Mouse (Mus musculus): ENCODE data around the gene Ttc3. TPM values are rescaled to one million over a fixed set of nuclear protein-coding genes. Genes with fewer than 3 reads are reported as not detected.
A peak's percentile ranks its signal among the peaks of the same experiment; 100 is the strongest.

The Ttc3 gene
- total and polyA plus RNA-seq, 2 experiments from 2014 or later, result 1,211 to 1,271 TPM

DNA sequence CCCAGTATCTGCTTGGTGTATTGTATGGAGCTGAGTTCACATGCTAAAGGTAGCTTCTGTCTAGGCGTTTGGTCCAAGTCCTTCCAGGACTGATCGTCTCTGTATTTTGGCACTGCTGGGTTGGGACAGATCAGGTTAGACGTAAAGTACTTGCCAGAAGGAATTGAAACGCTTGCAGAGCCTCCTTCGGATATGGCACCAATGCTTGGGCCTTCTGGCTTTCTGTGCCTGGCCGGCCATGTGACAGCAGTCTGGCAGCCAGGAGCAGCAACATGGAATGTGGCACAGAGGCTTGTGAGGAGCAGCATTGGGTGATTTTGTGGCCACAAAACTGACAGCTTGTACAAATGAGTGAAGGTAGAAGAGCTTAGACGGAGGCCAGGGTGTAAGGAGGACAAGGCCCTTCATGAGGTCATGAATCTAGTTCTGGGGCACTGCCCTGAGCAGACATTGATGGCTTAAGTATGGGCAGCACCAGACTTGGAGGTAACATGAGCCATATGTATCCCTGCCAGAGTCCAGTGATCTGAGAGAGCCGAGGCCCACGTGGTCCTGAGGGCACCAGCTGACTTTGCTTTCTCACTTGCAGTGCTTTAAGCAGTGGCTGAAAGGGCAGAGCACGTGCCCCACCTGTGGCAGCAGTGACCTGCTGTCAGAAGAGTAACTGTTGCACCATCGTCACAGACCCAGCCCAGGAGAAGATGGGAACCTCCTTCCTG lies 97.1 kb downstream of the Ttc3 start:
- H3K4me2 ChIP-seq (ENCODE audit: low read depth, low read length, poor library complexity, severe bottlenecking), result no peak overlapping the region
- WGBS, result 90% methylated on average over 11 of the region's 11 CpGs
- H3K4me3 ChIP-seq (ENCODE audit: low read depth, low read length), result no peak overlapping the region
- H3K27ac ChIP-seq (ENCODE audit: low read depth, low read length), result no peak overlapping the region
- no peaks in the 10 kb centered on the region for H3K4me1 ChIP-seq (ENCODE audit: insufficient read depth, low read length)
- no peaks in the 10 kb centered on the region for H3K9me3 ChIP-seq (ENCODE audit: low read length)
- DNase-seq (ENCODE audit: low spot score) (no peak), ATAC-seq (ENCODE audit: low FRiP score) (no peak)
- H3K27me3 ChIP-seq (ENCODE audit: insufficient read depth, low read length), result no peaks in the 10 kb centered on the region
- peaks cover 70% of the 10 kb centered on the region for H3K36me3 ChIP-seq (ENCODE audit: insufficient read depth, low read length)
- TF ChIP-seq CTCF (IDR thresholded peaks at IDR 0.05), result no peak
- H3K9ac ChIP-seq (replicated peaks; ENCODE audit: low read length, poor library complexity, severe bottlenecking), result no peak overlapping the region

DNA sequence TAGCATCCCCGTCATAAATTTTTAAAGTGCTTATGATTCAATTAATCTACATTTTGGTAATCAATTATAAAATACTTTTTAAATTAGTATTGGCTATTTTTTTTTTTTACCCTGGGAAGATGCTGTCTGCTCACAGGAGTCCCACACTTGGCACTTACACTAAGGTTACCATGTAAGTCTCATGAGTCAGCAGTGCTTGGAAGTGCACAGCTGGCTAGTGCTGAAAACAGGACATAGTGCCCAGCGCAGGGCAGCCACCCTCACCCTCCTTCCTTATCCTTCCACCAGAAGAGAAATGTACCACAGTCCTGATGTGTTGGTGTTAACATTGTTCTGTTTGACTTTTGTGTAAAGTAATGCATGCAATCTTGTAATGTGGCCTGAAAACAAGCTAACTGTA lies 98.0 kb downstream of the Ttc3 start:
- Histone ChIP-seq H3K9ac (replicated peaks; ENCODE audit: low read length, poor library complexity, severe bottlenecking) (no peak overlapping the region), H3K27ac (ENCODE audit: low read depth, low read length) (no peak overlapping the region), H3K4me2 (ENCODE audit: low read depth, low read length, poor library complexity, severe bottlenecking) (no peak overlapping the region), H3K27me3 (ENCODE audit: insufficient read depth, low read length) (no peaks in the 10 kb centered on the region), H3K9me3 (ENCODE audit: low read length) (no peaks in the 10 kb centered on the region), H3K36me3 (ENCODE audit: insufficient read depth, low read length) (peaks cover 62% of the 10 kb centered on the region), H3K4me3 (ENCODE audit: low read depth, low read length) (no peak overlapping the region), H3K4me1 (ENCODE audit: insufficient read depth, low read length) (no peaks in the 10 kb centered on the region)
- 96% methylated on average over 2 of the region's 2 CpGs for WGBS
- DNase-seq (ENCODE audit: low spot score), result no peak
- ATAC-seq (ENCODE audit: low FRiP score), result no peak
- TF ChIP-seq CTCF (IDR thresholded peaks at IDR 0.05), result no peak

DNA sequence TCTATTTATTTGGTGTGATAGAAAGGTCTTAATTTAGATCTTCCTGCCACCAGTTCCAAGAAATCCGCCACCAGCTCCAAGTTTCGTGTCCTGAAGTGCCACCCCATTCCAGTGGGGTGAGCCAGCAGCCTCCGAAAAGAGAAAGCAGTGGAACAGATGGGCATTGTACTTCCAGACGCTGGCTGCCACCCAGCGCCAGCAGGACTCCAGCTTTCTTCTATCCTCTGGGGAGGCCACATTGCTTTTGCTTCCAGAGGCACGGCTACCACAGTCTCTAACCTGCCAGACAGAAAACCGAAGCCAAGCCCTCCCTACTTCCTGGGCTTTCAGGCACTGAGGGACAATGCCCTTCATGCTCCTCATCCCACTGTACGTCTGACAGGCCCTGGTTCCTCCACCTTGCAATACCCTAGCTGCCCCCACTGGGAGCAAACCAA lies 102.1 kb downstream of the Ttc3 start:
- TF ChIP-seq CTCF (IDR thresholded peaks at IDR 0.05), result peak; percentile 23
- H3K9ac ChIP-seq (replicated peaks; ENCODE audit: low read length, poor library complexity, severe bottlenecking), result no peak overlapping the region
- H3K36me3 ChIP-seq (ENCODE audit: insufficient read depth, low read length), result peaks cover 31% of the 10 kb centered on the region
- no peaks in the 10 kb centered on the region for H3K4me1 ChIP-seq (ENCODE audit: insufficient read depth, low read length)
- H3K27me3 ChIP-seq (ENCODE audit: insufficient read depth, low read length), result no peaks in the 10 kb centered on the region
- DNase-seq (ENCODE audit: low spot score), result peak; percentile 93
- WGBS, result 32% methylated on average over 8 of the region's 8 CpGs
- no peaks in the 10 kb centered on the region for H3K9me3 ChIP-seq (ENCODE audit: low read length)
- peak; percentile 74 for ATAC-seq (ENCODE audit: low FRiP score)
- H3K4me2 ChIP-seq (ENCODE audit: low read depth, low read length, poor library complexity, severe bottlenecking), result no peak overlapping the region
- H3K4me3 ChIP-seq (ENCODE audit: low read depth, low read length), result no peak overlapping the region
- peak overlapping the region; percentile 71 for H3K27ac ChIP-seq (ENCODE audit: low read depth, low read length)

- H3K9ac ChIP-seq (replicated peaks; ENCODE audit: low read length, poor library complexity, severe bottlenecking), result no peak overlapping the region
- H3K9me3 ChIP-seq (ENCODE audit: low read length), result no peaks in the 10 kb centered on the region
- no peak overlapping the region for H3K4me3 ChIP-seq (ENCODE audit: low read depth, low read length)
- H3K27ac ChIP-seq (ENCODE audit: low read depth, low read length), result peak overlapping the region; percentile 71
- no peaks in the 10 kb centered on the region for H3K4me1 ChIP-seq (ENCODE audit: insufficient read depth, low read length)
- no peak for TF ChIP-seq CTCF (IDR thresholded peaks at IDR 0.05)
- ATAC-seq (ENCODE audit: low FRiP score) (peak; percentile 82), DNase-seq (ENCODE audit: low spot score) (peak; percentile 82)
- peaks cover 23% of the 10 kb centered on the region for H3K36me3 ChIP-seq (ENCODE audit: insufficient read depth, low read length)
- no peaks in the 10 kb centered on the region for H3K27me3 ChIP-seq (ENCODE audit: insufficient read depth, low read length)
- WGBS, result 62% methylated on average over 11 of the region's 11 CpGs
- H3K4me2 ChIP-seq (ENCODE audit: low read depth, low read length, poor library complexity, severe bottlenecking), result no peak overlapping the region
Observed at GRCm38 (mm10) chr16:94473086-94473822, 102.8 kb downstream of the Ttc3 start.

DNA sequence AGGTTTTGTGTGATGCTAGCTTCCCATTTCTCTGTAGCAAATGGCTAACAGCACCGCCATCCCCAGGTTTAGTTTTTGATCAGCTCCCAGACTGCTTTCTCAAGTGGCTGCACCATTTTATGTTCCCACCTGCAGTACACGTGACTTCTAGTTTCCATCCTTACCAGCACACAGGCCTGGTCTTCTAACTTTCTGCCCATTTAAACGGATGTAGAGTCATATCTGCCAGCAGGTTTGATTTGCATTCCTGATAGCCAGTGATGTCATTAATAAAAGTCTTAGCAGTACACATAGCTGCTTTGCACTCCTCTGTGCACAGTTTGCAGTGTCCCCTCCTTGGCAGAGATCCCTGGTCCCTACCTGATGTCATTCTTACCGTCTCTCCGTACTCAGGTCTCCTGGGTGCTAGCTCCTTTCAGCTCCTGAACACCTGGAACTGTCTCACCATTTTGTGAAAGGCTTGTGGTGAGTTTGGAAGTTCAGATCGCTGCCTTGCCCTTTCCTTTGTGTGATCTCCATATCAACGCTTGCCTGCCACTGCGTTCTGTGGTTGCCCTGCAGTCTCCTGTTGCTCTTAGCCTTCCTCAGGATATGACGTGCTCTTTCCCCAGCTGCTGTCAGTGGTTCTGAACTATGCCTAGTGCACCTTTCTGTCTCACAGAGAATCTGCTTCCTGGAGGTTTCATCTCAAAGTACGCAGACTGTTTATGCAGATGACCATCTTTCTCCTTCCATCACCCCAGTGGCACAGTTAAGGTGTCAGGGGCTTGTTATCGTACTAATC lies 114.5 kb downstream of the Ttc3 start:
- Histone ChIP-seq H3K4me3 (ENCODE audit: low read depth, low read length) (no peak overlapping the region), H3K27me3 (ENCODE audit: insufficient read depth, low read length) (no peaks in the 10 kb centered on the region), H3K9ac (replicated peaks; ENCODE audit: low read length, poor library complexity, severe bottlenecking) (no peak overlapping the region), H3K9me3 (ENCODE audit: low read length) (no peaks in the 10 kb centered on the region), H3K27ac (ENCODE audit: low read depth, low read length) (no peak overlapping the region), H3K36me3 (ENCODE audit: insufficient read depth, low read length) (no peaks in the 10 kb centered on the region), H3K4me1 (ENCODE audit: insufficient read depth, low read length) (no peaks in the 10 kb centered on the region), H3K4me2 (ENCODE audit: low read depth, low read length, poor library complexity, severe bottlenecking) (no peak overlapping the region)
- 81% methylated on average over 11 of the region's 11 CpGs for WGBS
- no peak for DNase-seq (ENCODE audit: low spot score)
- TF ChIP-seq CTCF (IDR thresholded peaks at IDR 0.05), result no peak
- no peak for ATAC-seq (ENCODE audit: low FRiP score)
